Mouse (Mus musculus): ENCODE results near the gene Iqgap2. TPM values are rescaled to one million over a fixed set of nuclear protein-coding genes. Genes with fewer than 3 reads are reported as not detected.

The Iqgap2 gene
- total and polyA plus RNA-seq, 3 experiments: 0.27 to 0.32 TPM; not detected in 1

GRCm38 (mm10) chr13:95779261-95779660 lies 112.5 kb downstream of the Iqgap2 start:
- Histone ChIP-seq H3K9me3 (replicated peaks; ENCODE audit: insufficient read depth, low read length) (no peaks in the 10 kb centered on the region), H3K27me3 (ENCODE audit: control insufficient read depth in 1 of 2, insufficient read depth in 2 of 2, low read length in 2 of 2) (no peaks in the 10 kb centered on the region; a peak in 2 of 4 replicates), H3K36me3 (ENCODE audit: control insufficient read depth in 1 of 2, insufficient read depth in 2 of 2, low read length in 2 of 2) (no peaks in the 10 kb centered on the region), H3K4me1 (ENCODE audit: control insufficient read depth in 1 of 2, insufficient read depth in 2 of 2, low read length in 2 of 2) (no peaks in the 10 kb centered on the region), H3K27ac (ENCODE audit: control insufficient read depth, low read depth, low read length) (no peak overlapping the region), H3K79me2 (ENCODE audit: control insufficient read depth, insufficient read depth, low read length, poor library complexity) (no peaks in the 10 kb centered on the region), H3K4me3 (ENCODE audit: control insufficient read depth in 1 of 2, insufficient read depth in 1 of 2, low read depth in 2 of 2, low read length in 2 of 2) (no peak overlapping the region), H3K9ac (ENCODE audit: control insufficient read depth, low read depth, low read length, poor library complexity, severe bottlenecking) (no peak overlapping the region)
- no peak for TF ChIP-seq MAX (IDR thresholded peaks at IDR 0.05; ENCODE audit: low read length)
- TF ChIP-seq ELF1 (IDR thresholded peaks at IDR 0.05; ENCODE audit: low read depth, low read length): no peak
- TF ChIP-seq TBP (IDR thresholded peaks at IDR 0.05; ENCODE audit: low read depth, low read length): no peak
- no peak for TF ChIP-seq USF2 (IDR thresholded peaks at IDR 0.05; ENCODE audit: borderline replicate concordance in 1 of 2, insufficient read depth in 1 of 2, low read depth in 1 of 2, low read length in 2 of 2)
- no peak for TF ChIP-seq CTCF (IDR thresholded peaks at IDR 0.05 in 2 of 3, conservative IDR thresholded peaks at IDR 0.05 in 1 of 3; ENCODE audit: control insufficient read depth in 1 of 3, insufficient read depth in 1 of 3, low read depth in 2 of 3, low read length in 3 of 3, poor library complexity in 1 of 3, severe bottlenecking in 1 of 3)
- TF ChIP-seq HCFC1 (IDR thresholded peaks at IDR 0.05; ENCODE audit: low read depth, low read length): no peak
- TF ChIP-seq SMC3 (IDR thresholded peaks at IDR 0.05; ENCODE audit: low read depth, low read length): no peak
- no peak for TF ChIP-seq GABPA (IDR thresholded peaks at IDR 0.05; ENCODE audit: low read depth, low read length)
- no peak for TF ChIP-seq MAZ (IDR thresholded peaks at IDR 0.05; ENCODE audit: low read depth, low read length)
- TF ChIP-seq MEF2A (IDR thresholded peaks at IDR 0.05; ENCODE audit: extremely low read depth, insufficient replicate concordance, low read depth, low read length, poor library complexity, severe bottlenecking): no peak
- no peak for TF ChIP-seq ZC3H11A (IDR thresholded peaks at IDR 0.05; ENCODE audit: low read depth, low read length)
- no peak for TF ChIP-seq POLR2AphosphoS2 (IDR thresholded peaks at IDR 0.05; ENCODE audit: low read length)
- no peak for TF ChIP-seq MYB (IDR thresholded peaks at IDR 0.05; ENCODE audit: low read depth, low read length)
- TF ChIP-seq USF1 (IDR thresholded peaks at IDR 0.05; ENCODE audit: low read depth, low read length): no peak
- no peak for TF ChIP-seq MAFK (IDR thresholded peaks at IDR 0.05; ENCODE audit: borderline replicate concordance, low read depth, low read length)
- no peak for TF ChIP-seq E2F4 (IDR thresholded peaks at IDR 0.05; ENCODE audit: borderline replicate concordance, low read depth, low read length)
- no peak for DNase-seq (ENCODE audit: low read depth, low spot score)

DNA sequence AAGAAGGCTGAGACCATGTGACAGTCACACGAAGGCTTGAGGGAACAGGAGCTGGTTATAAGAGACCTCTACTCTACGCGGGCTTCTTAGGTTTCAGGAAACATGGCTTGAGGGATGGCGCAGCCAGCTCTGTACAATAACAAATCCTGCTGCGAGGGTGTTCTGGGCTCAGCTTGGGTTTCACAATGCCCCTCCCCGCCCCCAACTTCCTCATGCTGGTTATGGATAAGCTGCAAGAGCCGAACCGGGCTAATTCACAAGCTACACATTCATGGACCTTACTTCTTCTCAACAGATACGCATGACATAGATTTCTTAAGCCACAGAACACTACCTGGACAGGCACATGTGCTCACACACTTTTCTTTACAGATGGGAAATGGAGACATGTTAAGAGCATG lies 113.0 kb downstream of the Iqgap2 start:
- Histone ChIP-seq H3K4me1 (ENCODE audit: control insufficient read depth in 1 of 2, insufficient read depth in 2 of 2, low read length in 2 of 2) (no peaks in the 10 kb centered on the region), H3K36me3 (ENCODE audit: control insufficient read depth in 1 of 2, insufficient read depth in 2 of 2, low read length in 2 of 2) (no peaks in the 10 kb centered on the region), H3K4me3 (ENCODE audit: control insufficient read depth in 1 of 2, insufficient read depth in 1 of 2, low read depth in 2 of 2, low read length in 2 of 2) (no peak overlapping the region), H3K79me2 (ENCODE audit: control insufficient read depth, insufficient read depth, low read length, poor library complexity) (no peaks in the 10 kb centered on the region), H3K27ac (ENCODE audit: control insufficient read depth, low read depth, low read length) (no peak overlapping the region), H3K9me3 (replicated peaks; ENCODE audit: insufficient read depth, low read length) (no peaks in the 10 kb centered on the region), H3K9ac (ENCODE audit: control insufficient read depth, low read depth, low read length, poor library complexity, severe bottlenecking) (no peak overlapping the region), H3K27me3 (ENCODE audit: control insufficient read depth in 1 of 2, insufficient read depth in 2 of 2, low read length in 2 of 2) (no peaks in the 10 kb centered on the region; a peak in 2 of 4 replicates)
- no peak for DNase-seq (ENCODE audit: low read depth, low spot score)
- TF ChIP-seq SIN3A (IDR thresholded peaks at IDR 0.05; ENCODE audit: low read length) (no peak), HCFC1 (IDR thresholded peaks at IDR 0.05; ENCODE audit: low read depth, low read length) (no peak), ELF1 (IDR thresholded peaks at IDR 0.05; ENCODE audit: low read depth, low read length) (no peak), RCOR1 (IDR thresholded peaks at IDR 0.05; ENCODE audit: low read depth, low read length) (no peak), CHD2 (IDR thresholded peaks at IDR 0.05; ENCODE audit: low read length) (no peak), NRF1 (IDR thresholded peaks at IDR 0.05; ENCODE audit: insufficient read depth, low read depth, low read length, poor library complexity, severe bottlenecking) (no peak), MEF2A (IDR thresholded peaks at IDR 0.05; ENCODE audit: extremely low read depth, insufficient replicate concordance, low read depth, low read length, poor library complexity, severe bottlenecking) (no peak)
